Mouse (Mus musculus): ENCODE measurements around the gene Elane.

GRCm38 (mm10) chr10:79916808-79917531 lies 30.9 kb downstream of the Elane start, which contains the start of gene Kiss1r:
- no peak for TF ChIP-seq CTCF (IDR thresholded peaks at IDR 0.05; ENCODE audit: insufficient read depth, low read depth, low read length)
- peak; percentile 94 for TF ChIP-seq POLR2A (IDR thresholded peaks at IDR 0.05; ENCODE audit: insufficient read depth, low read depth, low read length)
